Mouse (Mus musculus) neural tube, embryonic 13.5 days (tissue): ENCODE data around the gene Olfr573-ps1. TPM values are rescaled to one million over a fixed set of nuclear protein-coding genes. Genes with fewer than 3 reads are reported as not detected.

Experiments
- ATAC-seq: fragments of 200-750 bp; cut with Nextera tagmentation; 2 replicates; pipeline ENCODE4 v1.8.0; 2017; ENCODE audit warnings: low read depth, mild to moderate bottlenecking, moderate TSS enrichment, moderate library complexity
- H3K27ac ChIP-seq: fragments of 300-500 bp; sonication (generic); replicated peaks from 2 replicates; pipeline ENCODE4 v1.5.1; 2015; ENCODE audit warnings: moderate library complexity, mild to moderate bottlenecking, inconsistent platforms
- H3K27me3 ChIP-seq: fragments of 300-500 bp; sonication (generic); 2 replicates; pipeline ENCODE4 v1.6.1; 2015; ENCODE audit warnings: mild to moderate bottlenecking, inconsistent platforms
- H3K36me3 ChIP-seq: fragments of 300-500 bp; sonication (generic); 2 replicates; pipeline ENCODE4 v1.6.1; 2015; ENCODE audit warnings: mild to moderate bottlenecking, inconsistent platforms
- H3K4me1 ChIP-seq: fragments of 300-500 bp; sonication (generic); replicated peaks from 2 replicates; pipeline ENCODE4 v1.6.1; 2015; ENCODE audit warnings: inconsistent platforms
- H3K4me2 ChIP-seq: fragments of 300-500 bp; sonication (generic); 2 replicates; pipeline ENCODE4 v1.6.1; 2015; ENCODE audit warnings: inconsistent platforms, mild to moderate bottlenecking, moderate library complexity
- H3K4me3 ChIP-seq: fragments of 300-500 bp; sonication (generic); 2 replicates; pipeline ENCODE4 v1.5.1; 2015; ENCODE audit warnings: mild to moderate bottlenecking, inconsistent platforms
- H3K9ac ChIP-seq: fragments of 300-500 bp; sonication (generic); 2 replicates; pipeline ENCODE4 v1.6.1; 2015; ENCODE audit warnings: moderate library complexity, mild to moderate bottlenecking, inconsistent platforms
- H3K9me3 ChIP-seq: fragments of 300-500 bp; sonication (generic); 2 replicates; pipeline ENCODE4 v1.6.1; 2016; ENCODE audit warnings: inconsistent platforms
- WGBS: fragments of 180-500 bp; shearing (Covaris S2); methylation state at CpG from one replicate; pipeline ENCODE4 v1.1.7; 2015; 5-methylcytosine and 5-hydroxymethylcytosine counted together
- polyA plus RNA-seq: library from polyadenylated mRNA; unstranded; fragments of >200 nt; fragmentation: Nextera tagmentation; extraction: Ambion mirVana; gene quantifications from 2 replicates; pipeline ENCODE4 v1.2.1, GENCODE M21; 2015

The Olfr573-ps1 gene
- polyA plus RNA-seq, result not detected in 2 replicates

DNA sequence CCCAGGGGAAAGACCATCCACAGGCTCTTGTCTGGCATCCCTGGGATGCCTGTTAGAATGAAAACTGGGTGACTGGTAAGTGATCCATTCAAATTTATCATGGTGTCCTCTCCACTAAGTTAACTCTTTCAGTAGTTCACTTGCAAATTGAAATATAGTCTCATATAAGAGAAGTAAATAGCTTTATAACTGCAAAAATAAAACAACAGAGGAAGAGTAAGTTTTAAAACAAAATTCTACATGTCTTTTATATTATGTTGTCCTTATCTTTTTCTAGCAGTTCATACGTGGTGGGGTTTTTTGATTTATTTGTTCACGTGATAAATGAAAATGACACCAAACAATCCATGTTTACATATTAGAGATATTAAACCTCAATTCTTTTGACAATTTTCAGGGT, at the start of gene Olfr573-ps1:
Gene Olfr573-ps1, minus strand, starts transcription at position 101 of the 400 bp plus-strand sequence.
- no peak within 1 kb of the TSS for H3K9ac ChIP-seq
- H3K4me2 ChIP-seq, result no peak within 1 kb of the TSS
- H3K27ac ChIP-seq, result no peak within 1 kb of the TSS
- no peak for ATAC-seq
- H3K9me3 ChIP-seq, result no peaks in the 10 kb centered on the region
- no peaks in the 10 kb centered on the region for H3K36me3 ChIP-seq
- H3K27me3 ChIP-seq, result no peaks in the 10 kb centered on the region
- WGBS, result 92% methylated on average over 2 of the region's 2 CpGs
- H3K4me1 ChIP-seq, result no peaks in the 10 kb centered on the region
- no peak within 1 kb of the TSS for H3K4me3 ChIP-seq

DNA sequence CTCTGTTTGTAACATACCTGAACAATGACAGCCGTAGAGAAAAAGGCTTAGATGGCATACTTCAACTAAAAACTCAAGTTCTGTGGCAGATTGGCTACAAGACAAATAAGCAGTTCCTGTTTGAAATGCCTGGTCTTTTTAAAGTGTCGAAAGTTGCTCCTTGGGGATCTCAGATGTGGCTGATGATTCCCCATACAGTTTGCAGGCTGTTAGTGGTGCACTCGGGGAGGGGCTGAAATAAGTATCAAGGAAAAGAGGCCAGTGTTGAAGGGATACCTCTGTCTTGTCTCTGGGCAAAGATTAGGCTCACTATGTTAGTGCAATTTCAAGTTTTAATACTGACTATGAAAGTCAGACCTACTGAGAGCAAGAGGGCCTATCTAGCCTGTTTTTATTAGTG, 46.8 kb upstream of the Olfr573-ps1 start, which contains the start of gene Olfr578:
Gene Olfr578, minus strand, starts transcription at position 101 of the 400 bp plus-strand sequence.
- 78% methylated on average over 3 of the region's 3 CpGs for WGBS
- H3K4me2 ChIP-seq, result no peak within 1 kb of the TSS

DNA sequence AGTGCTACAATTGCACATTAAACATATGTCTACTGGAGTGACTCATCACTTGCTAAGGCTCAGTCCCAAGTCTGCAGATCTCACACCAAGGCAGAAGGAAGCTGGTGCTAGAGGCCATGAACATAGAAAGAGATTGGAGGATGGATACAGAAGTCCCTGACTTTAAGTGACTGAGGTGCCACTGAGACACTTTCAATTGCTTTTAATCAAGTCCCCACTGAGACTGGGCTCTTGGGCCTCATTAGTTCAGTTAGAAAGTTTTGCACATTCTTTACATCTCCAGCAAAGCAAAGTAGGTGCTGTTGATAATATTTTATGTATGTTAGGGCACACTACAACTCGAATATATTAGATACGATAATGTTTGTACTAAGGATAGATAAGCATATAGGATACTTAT, 33.5 kb upstream of the Olfr573-ps1 start, which contains the start of gene Olfr577:
Gene Olfr577, minus strand, starts transcription at position 101 of the 400 bp plus-strand sequence.
- Histone ChIP-seq H3K27me3 (no peaks in the 10 kb centered on the region), H3K4me1 (no peaks in the 10 kb centered on the region), H3K9me3 (no peaks in the 10 kb centered on the region), H3K9ac (no peak within 1 kb of the TSS), H3K27ac (no peak within 1 kb of the TSS), H3K4me2 (no peak within 1 kb of the TSS), H3K4me3 (no peak within 1 kb of the TSS), H3K36me3 (no peaks in the 10 kb centered on the region)
- WGBS, result 86% methylated on average over 2 of the region's 2 CpGs
- no peak for ATAC-seq

More for the DNA sequence above, 46.8 kb upstream of the Olfr573-ps1 start, which contains the start of gene Olfr578:
- Histone ChIP-seq H3K27ac (no peak within 1 kb of the TSS), H3K9me3 (no peaks in the 10 kb centered on the region), H3K27me3 (no peaks in the 10 kb centered on the region), H3K9ac (no peak within 1 kb of the TSS), H3K36me3 (no peaks in the 10 kb centered on the region), H3K4me3 (no peak within 1 kb of the TSS), H3K4me1 (no peaks in the 10 kb centered on the region)
- ATAC-seq, result no peak

DNA sequence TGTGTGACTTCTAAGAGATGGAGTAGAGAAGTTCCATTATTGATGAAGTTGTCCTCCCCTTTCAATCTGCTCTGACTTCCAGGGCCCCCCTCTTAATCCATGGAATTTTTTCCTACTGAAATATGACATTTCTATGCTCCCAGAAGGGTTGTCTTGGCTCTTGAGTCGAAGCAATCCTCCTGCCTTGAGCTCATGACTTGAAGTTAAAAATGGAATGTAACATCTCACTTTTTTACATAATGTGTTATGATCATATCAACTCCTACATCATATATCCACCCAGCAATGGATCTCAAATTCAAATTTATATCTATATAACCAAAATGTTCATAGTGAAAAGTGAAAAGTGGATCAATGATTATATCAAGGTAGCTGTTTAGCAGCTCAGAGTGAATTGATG, 32.0 kb upstream of the Olfr573-ps1 start:
- no peaks in the 10 kb centered on the region for H3K27me3 ChIP-seq
- no peak overlapping the region for H3K4me2 ChIP-seq
- H3K4me3 ChIP-seq, result no peak overlapping the region
- no peaks in the 10 kb centered on the region for H3K9me3 ChIP-seq
- no peaks in the 10 kb centered on the region for H3K36me3 ChIP-seq
- WGBS, result 47% methylated on average over 1 of the region's 1 CpGs
- H3K9ac ChIP-seq, result no peak overlapping the region
- no peak overlapping the region for H3K27ac ChIP-seq
- no peaks in the 10 kb centered on the region for H3K4me1 ChIP-seq
- no peak for ATAC-seq

DNA sequence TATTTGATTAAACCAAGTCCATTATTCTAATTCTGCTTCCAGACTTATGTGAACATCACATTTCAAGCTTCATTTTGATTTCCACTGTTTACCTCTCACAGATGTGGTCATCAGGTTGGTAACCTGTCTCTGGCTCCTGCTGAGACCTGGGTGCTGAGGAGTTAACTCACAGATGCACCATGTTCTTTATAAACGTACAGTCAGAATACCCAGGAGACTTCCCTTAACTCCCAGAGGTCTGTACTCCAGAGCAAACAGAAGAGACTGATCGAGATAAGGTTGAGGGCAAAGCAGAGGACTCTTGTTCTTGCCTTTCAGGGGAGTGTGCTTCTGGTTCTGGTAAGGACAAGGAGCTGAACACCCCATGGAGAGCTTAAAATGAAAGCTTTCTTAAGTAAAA, 20.0 kb upstream of the Olfr573-ps1 start, which contains the start of gene Olfr576:
Gene Olfr576, plus strand, starts transcription at position 301 of the 400 bp plus-strand sequence.
- H3K4me2 ChIP-seq, result no peak within 1 kb of the TSS
- H3K9ac ChIP-seq, result no peak within 1 kb of the TSS
- no peak within 1 kb of the TSS for H3K27ac ChIP-seq
- H3K9me3 ChIP-seq, result no peaks in the 10 kb centered on the region
- H3K4me1 ChIP-seq, result no peaks in the 10 kb centered on the region
- WGBS, result 57% methylated on average over 2 of the region's 2 CpGs
- no peak within 1 kb of the TSS for H3K4me3 ChIP-seq
- no peak for ATAC-seq
- H3K27me3 ChIP-seq, result no peaks in the 10 kb centered on the region
- no peaks in the 10 kb centered on the region for H3K36me3 ChIP-seq

DNA sequence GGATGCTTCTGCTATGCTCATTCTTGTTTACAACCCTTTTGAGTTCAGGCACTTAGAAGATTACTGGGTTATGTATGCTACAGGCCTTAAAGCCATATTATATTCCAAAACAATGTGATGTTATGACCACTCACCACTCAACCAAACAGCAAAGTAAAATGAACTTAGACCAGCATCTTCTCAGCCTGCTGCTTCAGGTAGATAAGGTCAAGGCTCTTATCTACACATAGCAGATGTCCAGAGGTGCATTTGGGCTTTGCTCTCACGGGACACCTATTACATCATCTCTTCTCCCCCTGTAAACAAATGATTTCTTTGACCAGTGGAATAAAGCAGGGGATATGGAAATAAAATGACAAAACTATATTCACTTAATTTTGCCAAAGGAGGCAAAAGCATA, 16.2 kb upstream of the Olfr573-ps1 start, which contains the start of gene Olfr575:
Gene Olfr575, minus strand, starts transcription at position 183 of the 400 bp plus-strand sequence.
- Histone ChIP-seq H3K4me1 (no peaks in the 10 kb centered on the region), H3K27me3 (no peaks in the 10 kb centered on the region), H3K9ac (no peak within 1 kb of the TSS), H3K4me2 (no peak within 1 kb of the TSS), H3K9me3 (no peaks in the 10 kb centered on the region), H3K27ac (no peak within 1 kb of the TSS), H3K36me3 (no peaks in the 10 kb centered on the region), H3K4me3 (no peak within 1 kb of the TSS)
- WGBS, result 76% methylated on average over 1 of the region's 1 CpGs
- no peak for ATAC-seq

DNA sequence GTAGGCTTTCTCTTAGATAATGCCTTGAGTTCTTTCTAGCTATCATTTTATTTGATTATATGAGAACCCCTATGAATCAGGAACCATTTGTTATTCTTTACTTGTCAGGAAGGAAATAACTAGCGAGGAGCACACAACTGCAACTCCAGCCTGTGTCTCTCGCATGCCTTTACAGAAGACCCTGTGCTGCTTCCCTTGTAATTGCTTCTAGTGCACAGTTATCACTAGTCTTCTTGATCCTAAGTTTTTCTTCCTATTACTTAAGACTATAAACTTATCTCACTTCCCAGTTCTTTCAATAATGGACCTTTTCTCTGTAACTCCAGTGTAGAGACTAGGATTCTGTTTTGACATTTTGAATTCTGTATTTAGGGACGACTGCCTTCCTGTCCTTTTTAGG, 15.8 kb upstream of the Olfr573-ps1 start:
- Histone ChIP-seq H3K27me3 (no peaks in the 10 kb centered on the region), H3K9ac (no peak overlapping the region), H3K4me3 (no peak overlapping the region), H3K27ac (no peak overlapping the region), H3K36me3 (no peaks in the 10 kb centered on the region), H3K9me3 (no peaks in the 10 kb centered on the region), H3K4me2 (no peak overlapping the region), H3K4me1 (no peaks in the 10 kb centered on the region)
- no peak for ATAC-seq
- 77% methylated on average over 3 of the region's 3 CpGs for WGBS

DNA sequence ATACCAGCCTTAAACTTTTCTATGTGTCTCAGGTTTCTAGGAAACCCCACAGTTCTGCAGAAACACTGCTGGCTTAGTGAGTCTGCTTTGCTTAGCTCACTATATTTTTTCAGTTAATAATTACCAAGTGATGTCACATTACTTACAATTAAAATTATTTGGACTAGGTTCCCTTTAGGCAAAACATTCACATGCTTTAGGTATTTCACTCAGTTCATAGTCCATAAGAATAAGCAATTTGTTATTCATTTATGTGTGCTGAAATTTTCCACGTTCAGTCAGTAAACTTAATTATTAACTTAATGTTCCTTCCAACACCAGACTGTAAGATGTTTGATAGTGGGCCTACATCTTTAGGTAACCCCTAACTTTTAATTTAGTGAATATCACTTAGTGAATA, 8.4 kb upstream of the Olfr573-ps1 start:
- WGBS, result 78% methylated on average over 1 of the region's 1 CpGs

DNA sequence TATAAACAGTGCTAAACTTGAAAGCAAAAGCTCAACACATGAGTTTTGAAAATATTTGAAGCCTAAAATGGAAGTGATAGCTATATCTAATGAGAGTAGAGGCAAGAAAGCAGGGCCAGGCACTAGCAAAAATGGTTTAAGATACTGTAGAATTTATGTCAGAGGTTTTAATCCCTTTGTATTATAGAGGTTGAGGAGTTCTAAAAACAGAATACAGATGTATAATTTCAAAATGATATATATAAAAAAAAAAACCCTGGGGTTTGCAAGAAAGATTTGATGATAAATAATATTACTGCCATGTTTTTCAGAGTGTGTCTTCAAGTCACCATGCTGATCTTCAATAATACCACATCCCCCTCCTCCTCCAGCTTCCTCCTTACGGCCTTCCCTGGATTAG, 5.8 kb upstream of the Olfr573-ps1 start, which contains the start of gene Olfr574:
Gene Olfr574, plus strand, starts transcription at position 301 of the 400 bp plus-strand sequence.
- ATAC-seq, result no peak
- WGBS, result 84% methylated on average over 1 of the region's 1 CpGs

More for the DNA sequence above, 8.4 kb upstream of the Olfr573-ps1 start:
- no peaks in the 10 kb centered on the region for H3K27me3 ChIP-seq
- no peak overlapping the region for H3K27ac ChIP-seq
- no peak overlapping the region for H3K4me3 ChIP-seq
- no peaks in the 10 kb centered on the region for H3K9me3 ChIP-seq
- H3K36me3 ChIP-seq, result no peaks in the 10 kb centered on the region
- no peaks in the 10 kb centered on the region for H3K4me1 ChIP-seq
- H3K4me2 ChIP-seq, result no peak overlapping the region
- no peak for ATAC-seq
- H3K9ac ChIP-seq, result no peak overlapping the region

DNA sequence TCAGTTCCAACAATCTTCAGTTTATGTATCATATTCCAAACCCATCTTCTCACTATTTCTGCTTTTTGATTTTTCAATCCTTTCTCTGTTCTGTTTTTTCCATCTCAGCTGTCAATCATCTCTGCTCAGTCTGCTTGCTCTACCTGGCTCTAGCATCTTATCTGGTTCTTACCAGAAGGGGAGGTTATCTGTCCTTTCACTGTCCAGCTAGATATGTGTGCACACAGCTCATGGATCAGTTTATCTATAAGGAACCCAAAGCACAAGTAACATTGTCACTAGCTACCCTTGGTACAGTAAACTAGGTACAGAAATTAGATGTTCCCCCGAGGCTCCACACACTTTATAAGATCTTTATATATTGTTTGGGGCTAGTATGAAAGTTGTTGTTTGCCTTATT, 1.0 kb upstream of the Olfr573-ps1 start:
- H3K9ac ChIP-seq, result no peak overlapping the region
- no peak for ATAC-seq
- H3K4me3 ChIP-seq, result no peak overlapping the region
- H3K9me3 ChIP-seq, result no peaks in the 10 kb centered on the region
- H3K27me3 ChIP-seq, result no peaks in the 10 kb centered on the region
- H3K4me2 ChIP-seq, result no peak overlapping the region
- no peak overlapping the region for H3K27ac ChIP-seq
- no peaks in the 10 kb centered on the region for H3K36me3 ChIP-seq
- no peaks in the 10 kb centered on the region for H3K4me1 ChIP-seq
- 86% methylated on average over 1 of the region's 1 CpGs for WGBS

More for the DNA sequence above, 5.8 kb upstream of the Olfr573-ps1 start, which contains the start of gene Olfr574:
- H3K4me3 ChIP-seq, result no peak within 1 kb of the TSS
- no peak within 1 kb of the TSS for H3K27ac ChIP-seq
- H3K4me1 ChIP-seq, result no peaks in the 10 kb centered on the region
- H3K9ac ChIP-seq, result no peak within 1 kb of the TSS
- no peak within 1 kb of the TSS for H3K4me2 ChIP-seq
- no peaks in the 10 kb centered on the region for H3K36me3 ChIP-seq
- no peaks in the 10 kb centered on the region for H3K27me3 ChIP-seq
- H3K9me3 ChIP-seq, result no peaks in the 10 kb centered on the region

DNA sequence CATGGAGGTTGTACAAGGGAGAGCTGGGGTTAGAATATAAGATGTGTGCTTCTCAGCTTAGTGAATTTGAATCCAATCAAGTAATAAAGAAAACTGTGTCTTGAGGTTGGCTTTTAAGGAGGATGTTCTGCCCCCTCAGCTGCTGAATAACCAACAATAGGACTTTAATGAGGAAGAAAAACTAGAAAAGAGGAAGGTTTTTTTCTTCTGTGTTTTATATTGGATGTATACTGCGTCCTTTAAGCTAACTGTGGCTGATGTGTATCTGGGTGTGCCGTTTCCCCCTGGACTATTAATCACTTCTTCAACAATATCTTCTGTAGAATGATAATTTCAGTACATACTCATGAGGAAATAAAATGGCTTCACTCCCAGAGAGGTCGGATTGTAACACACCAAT, 15.3 kb downstream of the Olfr573-ps1 start:
- Histone ChIP-seq H3K36me3 (no peaks in the 10 kb centered on the region), H3K4me3 (no peak overlapping the region), H3K27ac (no peak overlapping the region), H3K4me2 (no peak overlapping the region), H3K27me3 (no peaks in the 10 kb centered on the region), H3K9ac (no peak overlapping the region), H3K4me1 (no peaks in the 10 kb centered on the region), H3K9me3 (no peaks in the 10 kb centered on the region)
- ATAC-seq, result no peak
- 70% methylated on average over 3 of the region's 3 CpGs for WGBS

DNA sequence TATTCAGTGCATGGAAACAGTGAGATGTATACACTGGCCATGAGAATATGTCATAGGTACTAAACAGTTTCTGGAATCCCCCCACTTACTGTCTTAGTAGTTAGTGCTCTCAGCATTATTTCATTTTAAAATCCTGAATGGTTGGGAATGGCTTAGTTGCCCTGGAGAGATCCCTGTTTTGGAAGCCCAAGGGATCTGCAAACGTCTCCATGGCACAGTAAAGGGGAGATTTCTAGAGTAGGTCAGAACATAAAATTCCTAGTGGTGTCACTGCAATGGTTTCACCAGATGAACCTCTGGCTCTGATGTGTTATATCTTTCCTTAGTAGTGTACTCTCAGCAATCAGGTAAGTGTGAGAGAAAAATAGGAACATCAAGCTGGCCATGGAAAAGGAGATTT, 18.3 kb downstream of the Olfr573-ps1 start, which contains the start of gene Olfr572:
Gene Olfr572, plus strand, starts transcription at position 301 of the 400 bp plus-strand sequence.
- WGBS, result 57% methylated on average over 1 of the region's 1 CpGs
- Histone ChIP-seq H3K9ac (no peak within 1 kb of the TSS), H3K27me3 (no peaks in the 10 kb centered on the region), H3K4me1 (no peaks in the 10 kb centered on the region), H3K4me2 (no peak within 1 kb of the TSS), H3K4me3 (no peak within 1 kb of the TSS), H3K9me3 (no peaks in the 10 kb centered on the region), H3K36me3 (no peaks in the 10 kb centered on the region), H3K27ac (no peak within 1 kb of the TSS)
- no peak for ATAC-seq

DNA sequence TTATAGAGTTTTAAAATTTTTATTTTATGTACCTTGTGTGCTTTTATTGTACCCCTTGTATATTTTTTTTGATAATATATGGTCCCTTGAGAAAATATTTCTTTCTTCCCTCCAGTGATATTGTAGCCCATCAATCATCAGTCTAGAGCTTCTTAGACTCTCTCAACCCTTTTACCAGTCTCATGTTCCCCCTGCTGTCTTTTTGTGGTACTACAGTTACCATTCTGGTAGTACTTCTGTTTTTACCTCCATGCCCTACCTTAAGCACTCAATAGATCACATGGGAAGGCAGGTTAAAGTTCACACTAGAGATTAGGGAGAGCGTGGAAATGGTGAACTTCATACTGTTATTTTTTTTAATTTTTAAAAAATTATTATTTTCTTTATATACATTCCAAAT, 22.7 kb downstream of the Olfr573-ps1 start:
- Histone ChIP-seq H3K4me3 (no peak overlapping the region), H3K9me3 (no peaks in the 10 kb centered on the region), H3K4me1 (no peaks in the 10 kb centered on the region), H3K27me3 (no peaks in the 10 kb centered on the region), H3K9ac (no peak overlapping the region), H3K36me3 (no peaks in the 10 kb centered on the region), H3K27ac (no peak overlapping the region), H3K4me2 (no peak overlapping the region)
- WGBS, result 29% methylated on average over 1 of the region's 1 CpGs
- 0 out of 2 replicates have a peak, but pooled peaks have one; percentile 61 for ATAC-seq
